Mouse (Mus musculus) hindbrain, embryonic 16.5 days (tissue): ENCODE data around the gene Sart1. TPM values are rescaled to one million over a fixed set of nuclear protein-coding genes. Genes with fewer than 3 reads are reported as not detected.

Experiments
- ATAC-seq: fragments of 200-750 bp; cut with Nextera tagmentation; 2 replicates; pipeline ENCODE4 v1.8.0; 2017; ENCODE audit warnings: moderate TSS enrichment, moderate library complexity
- H3K27ac ChIP-seq: fragments of 300-500 bp; sonication (generic); 2 replicates; pipeline ENCODE4 v1.5.1; 2014; ENCODE audit warnings: low read depth, mild to moderate bottlenecking, control low read depth, low read length, moderate library complexity
- H3K27me3 ChIP-seq: fragments of 300-500 bp; sonication (generic); replicated peaks from 2 replicates; pipeline ENCODE4 v1.6.1; 2014; ENCODE audit warnings: low read length; ENCODE audit not compliant: control insufficient read depth, insufficient read depth
- H3K36me3 ChIP-seq: fragments of 300-500 bp; sonication (generic); 2 replicates; pipeline ENCODE4 v1.6.1; 2014; ENCODE audit warnings: mild to moderate bottlenecking, low read length, moderate library complexity, mixed read lengths; ENCODE audit not compliant: control insufficient read depth, insufficient read depth
- H3K4me1 ChIP-seq: fragments of 300-500 bp; sonication (generic); 2 replicates; pipeline ENCODE4 v1.6.1; 2014; ENCODE audit warnings: low read depth, low read length; ENCODE audit not compliant: control insufficient read depth, insufficient read depth
- H3K4me2 ChIP-seq: fragments of 300-500 bp; sonication (generic); 2 replicates; pipeline ENCODE4 v1.6.1; 2014; ENCODE audit warnings: mild to moderate bottlenecking, low read length, control low read depth, moderate library complexity
- H3K4me3 ChIP-seq: fragments of 300-500 bp; sonication (generic); 2 replicates; pipeline ENCODE4 v1.5.1; 2014; ENCODE audit warnings: mild to moderate bottlenecking, low read length, control low read depth, moderate library complexity
- H3K9ac ChIP-seq: fragments of 300-500 bp; sonication (generic); 2 replicates; pipeline ENCODE4 v1.6.1; 2014; ENCODE audit warnings: low read depth, mild to moderate bottlenecking, control low read depth, low read length, moderate library complexity
- H3K9me3 ChIP-seq: fragments of 300-500 bp; sonication (generic); 2 replicates; pipeline ENCODE4 v1.6.1; 2014; ENCODE audit warnings: mild to moderate bottlenecking, low read length, moderate library complexity; ENCODE audit not compliant: control insufficient read depth
- WGBS: fragments of 180-500 bp; shearing (Covaris S2); extraction: QIAGEN DNeasy Blood & Tissue Kit; methylation state at CpG from one replicate; pipeline ENCODE4 v1.1.7; 2014; 5-methylcytosine and 5-hydroxymethylcytosine counted together
- polyA plus RNA-seq: library from polyadenylated mRNA; unstranded; fragments of >200 nt; fragmentation: Nextera tagmentation; extraction: Ambion mirVana; gene quantifications from 2 replicates; pipeline ENCODE4 v1.2.1, GENCODE M21; 2015

Gene Sart1
- polyA plus RNA-seq, 1 experiment from 2014 or later = 66.0 TPM

DNA sequence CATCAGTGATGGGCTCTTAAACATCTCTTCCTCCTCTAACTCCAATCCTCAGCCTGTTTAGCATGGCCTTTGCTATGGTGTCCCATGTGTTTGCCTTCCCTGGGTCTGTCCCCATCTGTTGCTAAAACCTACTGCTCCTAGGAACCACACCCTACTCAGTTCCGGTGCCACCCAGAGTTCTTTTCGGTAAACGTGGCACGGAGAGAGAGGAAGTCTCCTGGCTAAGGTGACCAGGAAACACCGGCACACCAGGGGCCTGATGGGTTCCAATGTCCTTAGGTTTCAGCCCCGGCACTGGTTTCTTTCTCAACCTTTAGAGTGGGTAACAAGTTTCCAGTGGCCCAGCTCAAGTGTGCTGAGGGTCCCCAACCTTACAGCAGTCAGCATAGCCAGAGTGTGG lies 32.1 kb upstream of the Sart1 start:
- no peak overlapping the region for H3K27ac ChIP-seq
- no peak for ATAC-seq

DNA sequence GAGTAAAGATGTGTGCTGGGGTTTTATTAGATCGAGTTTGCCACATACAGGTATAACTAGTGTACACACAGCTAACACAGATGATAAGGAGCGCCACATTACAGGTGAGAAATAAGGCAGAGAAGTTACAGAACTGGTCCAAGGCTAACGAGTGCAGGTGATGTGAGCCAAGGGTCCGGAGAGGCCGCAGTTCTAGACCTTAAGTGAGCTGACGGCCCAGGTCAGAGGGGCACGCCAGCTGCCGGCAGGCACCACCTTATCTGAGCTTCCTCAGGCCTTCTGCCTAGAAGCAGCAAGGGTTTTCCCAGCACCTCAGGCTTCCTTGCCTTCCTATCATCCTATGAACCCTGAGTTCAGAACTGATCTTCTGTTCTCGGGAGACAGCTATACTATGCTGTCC lies 31.1 kb upstream of the Sart1 start:
- no peak overlapping the region for H3K9ac ChIP-seq
- no peak overlapping the region for H3K4me3 ChIP-seq
- 94% methylated on average over 9 of the region's 9 CpGs for WGBS
- H3K36me3 ChIP-seq = peaks cover 11% of the 10 kb centered on the region
- no peak for ATAC-seq
- no peak overlapping the region for H3K27ac ChIP-seq
- H3K4me1 ChIP-seq = peaks cover 18% of the 10 kb centered on the region
- H3K9me3 ChIP-seq = no peaks in the 10 kb centered on the region
- no peak overlapping the region for H3K4me2 ChIP-seq
- H3K27me3 ChIP-seq = no peaks in the 10 kb centered on the region

More for the DNA sequence above, 32.1 kb upstream of the Sart1 start:
- H3K36me3 ChIP-seq = peaks cover 11% of the 10 kb centered on the region
- no peaks in the 10 kb centered on the region for H3K9me3 ChIP-seq
- no peaks in the 10 kb centered on the region for H3K27me3 ChIP-seq
- no peak overlapping the region for H3K4me3 ChIP-seq
- WGBS = 93% methylated on average over 6 of the region's 6 CpGs
- H3K4me2 ChIP-seq = no peak overlapping the region
- peaks cover 18% of the 10 kb centered on the region for H3K4me1 ChIP-seq
- no peak overlapping the region for H3K9ac ChIP-seq

DNA sequence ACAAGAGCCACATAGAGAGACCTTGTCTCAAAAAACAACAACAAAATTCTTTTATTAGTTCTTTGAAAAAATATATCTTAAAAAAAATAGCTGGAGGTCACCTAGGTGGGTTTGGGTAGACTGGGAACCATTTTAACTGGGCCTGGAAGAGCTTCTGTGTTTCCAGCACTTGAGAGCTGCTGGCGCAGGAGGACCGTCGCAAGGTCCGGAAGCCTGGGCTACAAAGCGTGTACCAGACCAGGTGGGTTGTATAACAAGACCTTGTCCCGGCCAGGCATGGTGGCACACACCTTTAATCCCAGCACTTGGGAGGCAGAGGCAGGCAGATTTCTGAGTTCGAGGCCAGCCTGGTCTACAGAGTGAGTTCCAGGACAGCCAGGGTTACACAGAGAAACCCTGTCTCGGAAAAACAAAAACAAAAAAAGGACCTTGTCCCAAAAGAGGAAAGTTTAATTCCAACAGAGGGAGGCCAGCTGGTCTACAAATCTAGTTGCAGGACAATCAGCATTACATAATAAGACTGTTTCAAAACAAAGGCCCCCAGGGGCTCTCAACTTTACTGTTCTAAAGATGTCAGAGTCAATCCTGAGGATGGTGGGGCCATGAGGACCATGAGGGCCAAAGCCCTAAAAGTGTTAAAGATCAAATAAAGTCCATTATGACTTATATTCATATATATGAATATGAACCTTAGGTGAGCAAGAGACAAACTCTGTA lies 30.4 kb upstream of the Sart1 start:
- Histone ChIP-seq H3K4me2 (no peak overlapping the region), H3K4me3 (no peak overlapping the region), H3K27ac (no peak overlapping the region), H3K4me1 (peaks cover 18% of the 10 kb centered on the region), H3K9me3 (no peaks in the 10 kb centered on the region), H3K36me3 (peaks cover 11% of the 10 kb centered on the region), H3K9ac (no peak overlapping the region), H3K27me3 (no peaks in the 10 kb centered on the region)
- 97% methylated on average over 7 of the region's 8 CpGs for WGBS
- ATAC-seq = no peak

DNA sequence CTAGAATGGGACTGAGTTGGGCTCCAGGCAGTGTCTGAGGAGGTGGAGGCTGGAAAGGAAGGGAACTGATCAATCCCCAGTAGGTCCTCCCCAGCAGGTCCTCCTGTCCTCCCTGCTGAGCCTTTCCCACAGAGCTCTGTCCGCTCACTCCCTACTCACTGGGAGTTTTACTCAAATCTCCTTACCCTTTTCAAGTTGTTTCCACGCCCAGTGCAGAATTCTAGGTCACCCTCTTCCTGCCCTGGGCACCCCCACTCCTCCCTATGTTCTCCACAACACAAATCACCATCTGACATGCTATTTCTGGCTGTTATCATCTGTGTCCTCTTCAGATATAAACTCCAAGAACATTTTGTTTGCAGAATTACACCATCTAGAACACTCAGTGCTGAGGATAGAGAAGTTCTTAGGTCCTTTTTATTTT lies 26.0 kb upstream of the Sart1 start:
- Histone ChIP-seq H3K4me1 (no peaks in the 10 kb centered on the region), H3K27ac (no peak overlapping the region), H3K9ac (no peak overlapping the region), H3K4me2 (no peak overlapping the region), H3K9me3 (no peaks in the 10 kb centered on the region), H3K4me3 (no peak overlapping the region), H3K27me3 (no peaks in the 10 kb centered on the region), H3K36me3 (no peaks in the 10 kb centered on the region; the same call in 1 of the 2 replicates)
- no peak for ATAC-seq
- 65% methylated on average over 2 of the region's 2 CpGs for WGBS

DNA sequence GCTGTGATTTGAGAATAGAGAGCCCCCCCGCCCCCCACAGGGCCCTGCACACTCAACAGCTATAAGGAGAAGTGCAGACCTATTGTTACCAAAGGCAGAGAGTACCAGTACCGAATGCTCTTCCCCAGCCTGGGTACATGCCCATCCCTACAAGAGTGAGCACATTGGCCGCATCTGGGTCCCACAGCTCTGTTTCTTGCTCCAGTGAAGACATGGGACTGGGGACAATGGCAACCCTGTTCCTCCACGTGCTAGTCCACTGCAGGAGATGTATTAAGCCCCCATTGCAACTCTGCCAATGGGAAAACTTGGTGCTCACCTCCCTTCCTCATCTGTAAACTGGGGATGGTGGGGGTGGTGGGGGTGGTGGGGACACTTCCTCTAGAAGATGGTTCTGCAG lies 25.3 kb upstream of the Sart1 start:
- Histone ChIP-seq H3K27me3 (no peaks in the 10 kb centered on the region), H3K9ac (no peak overlapping the region), H3K36me3 (no peaks in the 10 kb centered on the region; the same call in 1 of the 2 replicates), H3K9me3 (no peaks in the 10 kb centered on the region), H3K4me1 (no peaks in the 10 kb centered on the region), H3K4me3 (no peak overlapping the region), H3K27ac (no peak overlapping the region), H3K4me2 (no peak overlapping the region)
- 67% methylated on average over 4 of the region's 4 CpGs for WGBS
- no peak for ATAC-seq

DNA sequence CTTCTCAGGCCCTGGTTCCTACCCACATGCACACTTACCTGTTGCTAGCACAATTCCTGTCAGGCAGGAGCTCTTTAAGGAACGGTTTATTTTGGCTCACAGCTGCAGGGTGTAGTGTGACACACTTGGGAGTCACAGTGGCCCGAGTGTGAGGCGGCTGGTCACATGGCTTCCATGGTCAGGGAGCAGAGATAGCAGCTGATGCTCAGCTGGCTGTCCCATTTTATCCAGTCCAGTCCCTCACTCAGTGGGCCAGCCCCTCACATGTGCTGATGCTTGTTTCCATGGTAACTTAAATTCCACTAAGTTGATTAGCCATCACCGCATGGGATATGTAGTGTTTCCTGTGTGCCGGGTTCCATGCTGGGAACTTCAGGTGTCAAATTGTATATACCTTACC lies 23.5 kb upstream of the Sart1 start:
- no peak for ATAC-seq
- no peak overlapping the region for H3K4me2 ChIP-seq
- H3K9ac ChIP-seq = no peak overlapping the region
- H3K27ac ChIP-seq = no peak overlapping the region
- H3K4me1 ChIP-seq = peaks cover 10% of the 10 kb centered on the region
- H3K9me3 ChIP-seq = no peaks in the 10 kb centered on the region
- no peak overlapping the region for H3K4me3 ChIP-seq
- H3K27me3 ChIP-seq = no peaks in the 10 kb centered on the region
- 59% methylated on average over 5 of the region's 5 CpGs for WGBS
- H3K36me3 ChIP-seq = no peaks in the 10 kb centered on the region

DNA sequence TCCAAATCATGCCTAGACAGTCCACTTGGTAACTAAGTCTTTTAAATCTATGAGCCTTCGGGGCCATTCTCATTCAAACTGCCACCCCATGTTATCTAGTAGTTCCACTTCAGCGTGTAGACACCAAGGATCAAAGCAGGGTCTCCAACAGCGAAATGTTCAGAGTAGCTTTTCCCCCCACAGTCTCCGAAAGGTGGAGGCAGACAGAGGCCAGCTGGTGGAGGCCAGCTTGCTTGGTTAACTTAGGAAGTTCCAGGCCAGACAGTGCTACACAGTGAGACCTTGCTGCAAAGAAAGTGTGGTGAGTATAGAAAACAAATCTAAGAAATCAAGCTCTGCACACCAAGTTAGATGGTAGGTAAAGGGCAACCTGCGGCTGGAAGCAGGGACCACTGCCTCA lies 22.1 kb upstream of the Sart1 start:
- Histone ChIP-seq H3K4me1 (peaks cover 13% of the 10 kb centered on the region), H3K4me3 (no peak overlapping the region), H3K27me3 (no peaks in the 10 kb centered on the region), H3K27ac (no peak overlapping the region), H3K9ac (no peak overlapping the region), H3K36me3 (no peaks in the 10 kb centered on the region), H3K9me3 (no peaks in the 10 kb centered on the region), H3K4me2 (no peak overlapping the region)
- no peak for ATAC-seq
- WGBS = 93% methylated on average over 5 of the region's 5 CpGs

DNA sequence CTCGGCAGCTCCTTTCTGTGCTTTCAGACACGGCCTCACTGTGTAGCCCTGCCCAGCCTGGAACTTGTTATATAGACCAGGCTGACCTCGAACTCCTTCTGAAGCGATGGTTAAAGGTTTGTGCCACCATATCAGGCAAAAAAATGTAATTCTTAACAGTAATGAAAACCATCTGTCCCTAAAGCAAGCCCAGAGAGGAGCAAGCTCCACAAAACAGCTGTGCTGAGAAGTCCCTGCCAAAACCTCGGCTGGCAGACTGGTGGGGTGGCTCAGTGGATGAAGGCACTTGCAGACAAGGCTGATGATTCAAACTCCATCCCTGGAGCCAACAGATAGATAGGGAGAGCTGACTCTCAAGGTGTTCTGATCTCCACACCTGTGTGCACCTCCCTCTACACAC lies 20.6 kb upstream of the Sart1 start:
- no peak for ATAC-seq
- Histone ChIP-seq H3K27ac (no peak overlapping the region), H3K27me3 (no peaks in the 10 kb centered on the region), H3K4me2 (no peak overlapping the region), H3K9ac (no peak overlapping the region), H3K4me1 (peaks cover 13% of the 10 kb centered on the region), H3K36me3 (no peaks in the 10 kb centered on the region), H3K9me3 (no peaks in the 10 kb centered on the region), H3K4me3 (no peak overlapping the region)
- 82% methylated on average over 5 of the region's 5 CpGs for WGBS

DNA sequence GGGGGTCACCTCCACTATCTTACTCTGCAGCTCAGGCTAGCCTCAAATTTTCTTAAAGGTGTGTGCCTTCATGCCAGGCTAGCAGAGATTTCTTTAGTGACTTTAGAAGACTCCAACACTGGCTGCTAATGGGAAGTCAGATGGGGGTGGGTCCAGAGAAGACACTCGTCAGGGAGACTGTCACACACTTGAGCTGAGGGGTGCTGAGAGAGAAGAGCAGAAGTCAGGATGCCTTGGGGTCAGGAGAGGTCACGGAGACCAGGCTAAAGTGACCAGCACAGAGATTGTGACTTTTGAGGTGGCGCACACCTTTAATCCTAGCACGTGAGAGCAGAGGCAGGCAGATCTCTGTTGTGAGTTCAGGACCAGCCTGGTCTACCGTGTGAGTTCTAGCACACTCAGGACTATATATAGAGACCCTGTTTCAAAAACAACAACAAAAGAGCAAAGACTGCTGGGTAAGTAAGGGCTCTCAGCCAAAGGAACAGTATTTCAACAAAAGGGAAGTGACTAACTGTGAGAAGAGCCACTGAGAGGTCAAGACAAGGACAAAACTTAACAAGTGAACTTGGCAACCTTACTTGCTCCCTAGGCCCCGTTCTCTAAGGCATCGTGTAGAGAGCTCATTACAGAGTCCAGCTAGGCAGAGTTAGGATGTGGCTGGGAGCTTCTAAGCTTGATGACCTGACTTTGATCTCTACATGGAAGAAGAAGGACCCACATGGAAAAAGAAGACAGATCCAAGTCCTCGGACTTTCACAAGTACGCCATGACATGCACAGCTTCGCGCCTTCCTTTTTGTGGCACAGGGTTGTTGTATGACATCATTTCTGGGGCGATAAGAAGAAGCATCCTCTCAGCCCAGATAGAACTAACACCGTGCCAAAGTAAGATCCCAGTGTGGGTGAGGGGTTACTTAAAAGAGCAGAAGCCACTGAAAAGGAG lies 19.8 kb upstream of the Sart1 start:
- no peak overlapping the region for H3K27ac ChIP-seq
- 82% methylated on average over 13 of the region's 13 CpGs for WGBS
- no peaks in the 10 kb centered on the region for H3K36me3 ChIP-seq
- no peak for ATAC-seq
- peak overlapping the region; percentile 73; the same call in 1 of the 2 replicates for H3K4me2 ChIP-seq
- H3K9me3 ChIP-seq = no peaks in the 10 kb centered on the region
- H3K9ac ChIP-seq = no peak overlapping the region
- H3K27me3 ChIP-seq = no peaks in the 10 kb centered on the region
- H3K4me3 ChIP-seq = no peak overlapping the region
- peaks cover 13% of the 10 kb centered on the region for H3K4me1 ChIP-seq
